8 mouse cellular contexts compared by ENCODE assay signal in the genomic region with DNA sequence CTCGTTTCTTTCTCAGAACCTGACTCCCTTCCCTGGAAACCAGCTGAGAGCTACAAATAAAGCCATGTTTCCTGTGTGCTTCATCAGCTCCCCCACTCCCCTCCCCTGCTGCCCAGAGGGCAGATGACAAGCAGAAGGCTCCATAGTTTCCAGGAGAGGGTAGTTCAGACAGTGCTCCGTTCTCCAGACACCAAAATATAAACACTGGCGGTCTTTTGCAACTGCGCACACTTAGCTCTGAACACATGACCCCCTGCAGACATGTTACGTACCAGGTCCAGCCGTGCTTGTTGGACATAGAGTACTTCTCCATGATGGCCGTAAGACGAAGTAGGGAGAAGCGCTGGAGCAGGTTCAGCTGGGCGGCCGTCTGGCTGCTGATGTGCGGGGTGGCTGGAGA.
DNase-seq lines count a peak whose midpoint lies in the region; ATAC-seq and TF ChIP-seq lines count a peak whose summit lies in the region.

No protein-coding gene starts in this region.

- peak; percentile 15 to 51 for DNase-seq in adrenal gland, adult (ENCODE audit: inconsistent age in 2 of 2, low spot score in 1 of 2)
- no peak for DNase-seq in adrenal gland, postnatal 36 days
- DNase-seq in kidney, adult 2 months, result peak; percentile 75
- DNase-seq in kidney, adult 9 months, result no peak
- peak; percentile 33 for DNase-seq in embryonic facial prominence, embryonic 14.5 days (ENCODE audit: low spot score)
- DNase-seq in lung, postnatal 10 days, result peak; percentile 72
- DNase-seq in natural killer cell, adult 2 months (ENCODE audit: low spot score in 2 of 2), result no peak
- no peak for DNase-seq in midbrain, embryonic 10.5 days (ENCODE audit: low spot score)

- TF ChIP-seq POLR2A in kidney, adult 2 months (IDR thresholded peaks at IDR 0.05; ENCODE audit: low read depth, low read length), result no peak

- no peak for ATAC-seq in embryonic facial prominence, embryonic 14.5 days (ENCODE audit: low read depth)

- peak overlapping the region; percentile 28 for H3K27ac ChIP-seq in kidney, adult 2 months (ENCODE audit: insufficient read depth, low read depth, low read length)
- H3K27ac ChIP-seq in embryonic facial prominence, embryonic 14.5 days (replicated peaks; ENCODE audit: low read depth, low read length), result no peak overlapping the region
- H3K27ac ChIP-seq in midbrain, embryonic 10.5 days (replicated peaks), result no peak overlapping the region

- peaks cover 9% of the 10 kb centered on the region for H3K4me1 ChIP-seq in kidney, adult 2 months (ENCODE audit: control insufficient read depth, insufficient read depth, low read length)
- peaks cover 11% of the 10 kb centered on the region for H3K4me1 ChIP-seq in embryonic facial prominence, embryonic 14.5 days (ENCODE audit: control insufficient read depth, insufficient read depth, low read length)
- H3K4me1 ChIP-seq in midbrain, embryonic 10.5 days, result no peaks in the 10 kb centered on the region

- H3K9me3 ChIP-seq in embryonic facial prominence, embryonic 14.5 days (ENCODE audit: control insufficient read depth, low read length), result peaks cover 10% of the 10 kb centered on the region
- 0 out of 2 replicates have a peak, but pooled peaks cover 3% of the 10 kb centered on the region for H3K9me3 ChIP-seq in midbrain, embryonic 10.5 days (replicated peaks)

- no peak overlapping the region for H3K4me2 ChIP-seq in embryonic facial prominence, embryonic 14.5 days (ENCODE audit: low read depth, low read length)

- H3K9ac ChIP-seq in embryonic facial prominence, embryonic 14.5 days (ENCODE audit: low read depth, low read length), result no peak overlapping the region

- H3K36me3 ChIP-seq in kidney, adult 2 months (ENCODE audit: control insufficient read depth, insufficient read depth, low read length), result 0 out of 2 replicates have a peak, but pooled peaks cover 1% of the 10 kb centered on the region
- H3K36me3 ChIP-seq in embryonic facial prominence, embryonic 14.5 days (ENCODE audit: control insufficient read depth, insufficient read depth, low read length), result peaks cover 24% of the 10 kb centered on the region
- peaks cover 17% of the 10 kb centered on the region for H3K36me3 ChIP-seq in midbrain, embryonic 10.5 days

- no peak for TF ChIP-seq CTCF in kidney, adult 2 months (conservative IDR thresholded peaks at IDR 0.05; ENCODE audit: insufficient read depth, insufficient read length, low read depth, low read length)

- no peaks in the 10 kb centered on the region for H3K27me3 ChIP-seq in kidney, adult 2 months (replicated peaks; ENCODE audit: control insufficient read depth, insufficient read depth, low read length)
- no peaks in the 10 kb centered on the region for H3K27me3 ChIP-seq in embryonic facial prominence, embryonic 14.5 days (replicated peaks; ENCODE audit: control insufficient read depth, insufficient read depth, low read length)
- H3K27me3 ChIP-seq in midbrain, embryonic 10.5 days (ENCODE audit: low read depth, poor library complexity, severe bottlenecking), result no peaks in the 10 kb centered on the region

- WGBS in kidney, adult 2 months, result 61% methylated on average over 12 of the region's 12 CpGs
- WGBS in embryonic facial prominence, embryonic 14.5 days, result 61% methylated on average over 12 of the region's 12 CpGs
- WGBS in midbrain, embryonic 10.5 days, result 88% methylated on average over 12 of the region's 12 CpGs

- no peak overlapping the region for H3K4me3 ChIP-seq in kidney, adult 2 months (ENCODE audit: insufficient read depth, low read depth, low read length)
- H3K4me3 ChIP-seq in embryonic facial prominence, embryonic 14.5 days (ENCODE audit: low read depth, low read length), result no peak overlapping the region
- H3K4me3 ChIP-seq in midbrain, embryonic 10.5 days, result no peak overlapping the region

Comparison
In these comparisons a context has a peak if more than half of its experiments do, and no peak if none do; other contexts are left out.
1. DNase-seq: peak in adrenal gland, adult (2 of 2), kidney, adult 2 months (single experiment), embryonic facial prominence, embryonic 14.5 days (single experiment) and lung, postnatal 10 days (single experiment); none in adrenal gland, postnatal 36 days (0 of 2), kidney, adult 9 months (single experiment), natural killer cell, adult 2 months (0 of 2) and midbrain, embryonic 10.5 days (single experiment).